Mouse (Mus musculus) hindbrain, embryonic 14.5 days (tissue): ENCODE measurements around the gene Atcay. TPM values are rescaled to one million over a fixed set of nuclear protein-coding genes. Genes with fewer than 3 reads are reported as not detected.
A peak's percentile ranks its signal among the peaks of the same experiment; 100 is the strongest.

Source experiments
- ATAC-seq: fragments of 200-750 bp; cut with Nextera tagmentation; 2 replicates; pipeline ENCODE4 v1.8.0; 2017; ENCODE audit warnings: moderate number of reproducible peaks, mild to moderate bottlenecking, moderate TSS enrichment, moderate library complexity; ENCODE audit not compliant: low FRiP score
- DNase-seq: peaks from one replicate; pipeline ENCODE4 v3.0.0-alpha.2; 2015; ENCODE audit warnings: low spot score
- H3K27ac ChIP-seq: fragments of 300-500 bp; sonication (generic); 2 replicates; pipeline ENCODE4 v1.5.1; 2014; ENCODE audit warnings: mild to moderate bottlenecking, moderate library complexity
- H3K27me3 ChIP-seq: fragments of 300-500 bp; sonication (generic); 2 replicates; pipeline ENCODE4 v1.6.1; 2014; ENCODE audit warnings: mild to moderate bottlenecking, low read length, mixed read lengths; ENCODE audit not compliant: control insufficient read depth, insufficient read depth
- H3K36me3 ChIP-seq: fragments of 300-500 bp; sonication (generic); replicated peaks from 2 replicates; pipeline ENCODE4 v1.6.1; 2014; ENCODE audit not compliant: control insufficient read depth, insufficient read depth
- H3K4me1 ChIP-seq: fragments of 300-500 bp; sonication (generic); replicated peaks from 2 replicates; pipeline ENCODE4 v1.6.1; 2014; ENCODE audit warnings: antibody characterized with exemption, low read length, mixed read lengths; ENCODE audit not compliant: control insufficient read depth, insufficient read depth
- H3K4me2 ChIP-seq: fragments of 300-500 bp; sonication (generic); replicated peaks from 2 replicates; pipeline ENCODE4 v1.6.1; 2014; ENCODE audit warnings: mild to moderate bottlenecking, moderate library complexity
- H3K4me3 ChIP-seq: fragments of 300-500 bp; sonication (generic); replicated peaks from 2 replicates; pipeline ENCODE4 v1.5.1; 2014; ENCODE audit warnings: mild to moderate bottlenecking, low read length
- H3K9ac ChIP-seq: fragments of 300-500 bp; sonication (generic); 2 replicates; pipeline ENCODE4 v1.6.1; 2014
- H3K9me3 ChIP-seq: fragments of 300-500 bp; sonication (generic); 2 replicates; pipeline ENCODE4 v1.6.1; 2016; ENCODE audit warnings: low read length; ENCODE audit not compliant: control insufficient read depth
- WGBS: fragments of 180-500 bp; shearing (Covaris S2); extraction: QIAGEN DNeasy Blood & Tissue Kit; methylation state at CpG from one replicate; pipeline ENCODE4 v1.1.7; 2014; 5-methylcytosine and 5-hydroxymethylcytosine counted together
- polyA plus RNA-seq: library from polyadenylated mRNA; unstranded; fragments of >200 nt; fragmentation: Nextera tagmentation; extraction: Ambion mirVana; gene quantifications from 2 replicates; pipeline ENCODE4 v1.2.1, GENCODE M21; 2014

The Atcay gene
- polyA plus RNA-seq, 1 experiment from 2014 or later, result 80.2 TPM

GRCm38 (mm10) chr10:81210154-81210553, 20.5 kb downstream of the Atcay start:
- Histone ChIP-seq H3K9me3 (0 out of 2 replicates have a peak, but pooled peaks cover 6% of the 10 kb centered on the region), H3K4me2 (no peak overlapping the region), H3K27me3 (no peaks in the 10 kb centered on the region), H3K4me1 (no peaks in the 10 kb centered on the region), H3K4me3 (no peak overlapping the region), H3K9ac (no peak overlapping the region), H3K36me3 (peaks cover 98% of the 10 kb centered on the region), H3K27ac (no peak overlapping the region)
- no peak for ATAC-seq
- WGBS, result 96% methylated on average over 5 of the region's 5 CpGs
- DNase-seq, result no peak

GRCm38 (mm10) chr10:81204137-81204536, 26.5 kb downstream of the Atcay start:
- H3K9me3 ChIP-seq, result no peaks in the 10 kb centered on the region
- no peak overlapping the region for H3K27ac ChIP-seq
- peaks cover 40% of the 10 kb centered on the region for H3K36me3 ChIP-seq
- ATAC-seq (peak; percentile 8; the same call in 1 of the 2 replicates), DNase-seq (no peak)
- H3K9ac ChIP-seq, result no peak overlapping the region
- H3K4me3 ChIP-seq, result no peak overlapping the region
- H3K4me1 ChIP-seq, result no peaks in the 10 kb centered on the region
- 67% methylated on average over 4 of the region's 4 CpGs for WGBS
- H3K27me3 ChIP-seq, result no peaks in the 10 kb centered on the region
- no peak overlapping the region for H3K4me2 ChIP-seq

GRCm38 (mm10) chr10:81202978-81203720, 27.5 kb downstream of the Atcay start:
- no peak for DNase-seq
- whole genome bisulfite sequencing, result 72% methylated on average over 8 of the region's 8 CpGs
- no peaks in the 10 kb centered on the region for H3K9me3 ChIP-seq
- no peak overlapping the region for H3K9ac ChIP-seq
- no peak overlapping the region for H3K4me2 ChIP-seq
- no peak overlapping the region for H3K4me3 ChIP-seq
- H3K27me3 ChIP-seq, result no peaks in the 10 kb centered on the region
- no peak for ATAC-seq
- H3K4me1 ChIP-seq, result no peaks in the 10 kb centered on the region
- peaks cover 30% of the 10 kb centered on the region for H3K36me3 ChIP-seq
- H3K27ac ChIP-seq, result no peak overlapping the region

- no peak within 1 kb of the TSS for H3K4me3 ChIP-seq
- H3K27me3 ChIP-seq, result no peaks in the 10 kb centered on the region
- H3K4me2 ChIP-seq, result no peak within 1 kb of the TSS
- H3K4me1 ChIP-seq, result no peaks in the 10 kb centered on the region
- DNase-seq (no peak), ATAC-seq (no peak)
- no peak within 1 kb of the TSS for H3K9ac ChIP-seq
- peaks cover 19% of the 10 kb centered on the region for H3K36me3 ChIP-seq
- 63% methylated on average over 13 of the region's 13 CpGs for WGBS
- no peak within 1 kb of the TSS for H3K27ac ChIP-seq
- no peaks in the 10 kb centered on the region for H3K9me3 ChIP-seq
Measured at GRCm38 (mm10) chr10:81201807-81202758, 28.6 kb downstream of the Atcay start, which contains the start of gene Nmrk2. Gene Nmrk2, minus strand, starts transcription at chr10:81202051.

GRCm38 (mm10) chr10:81200605-81201287, 29.9 kb downstream of the Atcay start:
- Histone ChIP-seq H3K27ac (no peak overlapping the region), H3K4me1 (no peaks in the 10 kb centered on the region), H3K36me3 (peaks cover 8% of the 10 kb centered on the region), H3K4me2 (no peak overlapping the region), H3K9me3 (no peaks in the 10 kb centered on the region), H3K4me3 (no peak overlapping the region), H3K27me3 (peaks cover 10% of the 10 kb centered on the region), H3K9ac (no peak overlapping the region)
- 75% methylated on average over 20 of the region's 20 CpGs for WGBS
- ATAC-seq (no peak), DNase-seq (no peak)

- Histone ChIP-seq H3K27me3 (peaks cover 15% of the 10 kb centered on the region), H3K4me2 (no peak overlapping the region), H3K27ac (no peak overlapping the region), H3K9me3 (no peaks in the 10 kb centered on the region), H3K36me3 (peaks cover 2% of the 10 kb centered on the region; the same call in 1 of the 2 replicates), H3K9ac (no peak overlapping the region), H3K4me3 (no peak overlapping the region), H3K4me1 (no peaks in the 10 kb centered on the region)
- ATAC-seq (no peak), DNase-seq (no peak)
- WGBS, result 89% methylated on average over 13 of the region's 13 CpGs
Measured at GRCm38 (mm10) chr10:81200141-81200540, 30.5 kb downstream of the Atcay start.

- H3K4me1 ChIP-seq, result no peaks in the 10 kb centered on the region
- ATAC-seq (no peak), DNase-seq (no peak)
- no peak overlapping the region for H3K4me3 ChIP-seq
- no peaks in the 10 kb centered on the region for H3K36me3 ChIP-seq
- no peak overlapping the region for H3K4me2 ChIP-seq
- no peak overlapping the region for H3K27ac ChIP-seq
- peaks cover 22% of the 10 kb centered on the region for H3K27me3 ChIP-seq
- H3K9me3 ChIP-seq, result no peaks in the 10 kb centered on the region
- no peak overlapping the region for H3K9ac ChIP-seq
- WGBS, result 89% methylated on average over 6 of the region's 6 CpGs
Measured at GRCm38 (mm10) chr10:81198990-81199389, 31.6 kb downstream of the Atcay start.

GRCm38 (mm10) chr10:81198230-81198629, 32.4 kb downstream of the Atcay start:
- DNase-seq, result peak; percentile 90
- Histone ChIP-seq H3K27ac (no peak overlapping the region), H3K4me1 (peaks cover 2% of the 10 kb centered on the region; the same call in 1 of the 2 replicates), H3K9me3 (no peaks in the 10 kb centered on the region), H3K4me2 (no peak overlapping the region), H3K9ac (no peak overlapping the region), H3K4me3 (no peak overlapping the region), H3K27me3 (peaks cover 22% of the 10 kb centered on the region), H3K36me3 (no peaks in the 10 kb centered on the region)
- ATAC-seq, result no peak
- 5% methylated on average over 9 of the region's 9 CpGs for WGBS

- Histone ChIP-seq H3K27me3 (peaks cover 22% of the 10 kb centered on the region), H3K9ac (no peak overlapping the region), H3K4me3 (no peak overlapping the region), H3K4me2 (no peak overlapping the region), H3K9me3 (no peaks in the 10 kb centered on the region), H3K4me1 (peaks cover 7% of the 10 kb centered on the region; the same call in 1 of the 2 replicates), H3K36me3 (no peaks in the 10 kb centered on the region), H3K27ac (no peak overlapping the region)
- ATAC-seq (no peak), DNase-seq (no peak)
- 62% methylated on average over 6 of the region's 6 CpGs for WGBS
Measured at GRCm38 (mm10) chr10:81197305-81197704, 33.3 kb downstream of the Atcay start.
